Mouse (Mus musculus) C2C12 (cell line): Measurements from ENCODE around the gene Rnd1.

ENCODE experiments used
- CEBPB ChIP-seq: IDR thresholded peaks from one replicate; pipeline ENCODE4 v1.6.1; 2011; ENCODE audit warnings: low read depth, mild to moderate bottlenecking, control low read depth, moderate library complexity
- CTCF ChIP-seq: IDR thresholded peaks from one replicate; pipeline ENCODE4 v1.5.1; 2011; ENCODE audit not compliant: control insufficient read depth, insufficient read depth, insufficient read length
- FOSL1 ChIP-seq: IDR thresholded peaks from one replicate; pipeline ENCODE4 v1.8.0; 2011; ENCODE audit warnings: mild to moderate bottlenecking, low read length; ENCODE audit not compliant: poor library complexity, insufficient read depth, severe bottlenecking
- MAX ChIP-seq: IDR thresholded peaks from one replicate; pipeline ENCODE4 v1.6.1; 2011; ENCODE audit warnings: mild to moderate bottlenecking, control low read depth
- MYOD1 ChIP-seq: IDR thresholded peaks from one replicate; pipeline ENCODE4 v1.6.1; 2011; ENCODE audit warnings: low read depth; ENCODE audit not compliant: control insufficient read depth, insufficient read length
- USF1 ChIP-seq: IDR thresholded peaks from one replicate; pipeline ENCODE4 v1.6.1; 2011; ENCODE audit warnings: low read depth, mild to moderate bottlenecking, control low read depth, moderate library complexity

- TF ChIP-seq CTCF = no peak
- no peak for TF ChIP-seq USF1
- TF ChIP-seq MAX = no peak
- TF ChIP-seq FOSL1 = no peak
- TF ChIP-seq CEBPB = no peak
- no peak for TF ChIP-seq MYOD1
These were observed 45.6 kb upstream of the Rnd1 start for GRCm38 (mm10) chr15:98722854-98723253.
